ENCODE assay signal across 1 mouse cellular context in the genomic region with DNA sequence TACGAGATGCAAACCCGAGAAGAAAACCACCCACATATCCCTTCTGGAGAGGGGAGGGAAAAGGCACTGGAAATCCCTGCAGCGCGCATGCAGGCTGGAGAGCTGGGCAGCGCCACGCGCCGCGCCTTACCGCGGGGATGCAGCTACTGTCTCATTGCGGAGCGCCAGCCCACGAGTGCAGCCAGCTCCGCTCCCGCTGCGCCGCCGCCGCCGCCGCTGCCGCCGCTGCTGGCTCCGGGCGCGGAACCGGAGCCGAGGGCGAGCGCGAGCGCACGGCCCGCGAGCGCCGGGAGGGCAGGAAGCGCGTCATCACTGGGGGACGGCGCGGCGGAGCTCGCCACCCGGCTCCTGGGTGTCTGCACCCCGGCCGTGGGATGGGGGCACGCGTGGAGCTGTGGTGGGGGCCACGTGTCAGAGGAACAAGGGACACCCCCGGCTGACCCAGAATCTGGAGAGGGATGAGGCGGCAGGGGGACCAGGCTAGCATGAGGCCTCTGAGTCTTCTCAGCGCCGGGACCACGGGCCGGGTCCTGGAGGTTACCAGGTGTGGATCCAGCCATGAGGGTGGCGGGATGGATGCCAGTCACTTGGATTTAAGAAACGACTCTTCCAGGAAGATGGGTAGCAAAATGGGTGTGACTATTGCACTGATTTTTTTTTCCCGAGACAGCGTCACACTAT.
A peak's percentile ranks its signal among the peaks of the same experiment; 100 is the strongest.
TF ChIP-seq lines count a peak whose summit lies in the region.

No protein-coding gene starts in this region.

TF ChIP-seq in CH12.LX, 34 proteins besides CTCF, POLR2A, EP300 and RAD21 (continued from another document):
- TF ChIP-seq SIN3A (IDR thresholded peaks at IDR 0.05; ENCODE audit: low read length) (peak; percentile 70), TBP (conservative IDR thresholded peaks at IDR 0.05; ENCODE audit: low read depth, low read length) (no peak), JUN (IDR thresholded peaks at IDR 0.05; ENCODE audit: insufficient read depth, low read depth, low read length) (no peak), GABPA (IDR thresholded peaks at IDR 0.05; ENCODE audit: insufficient replicate concordance, low read depth, low read length) (no peak), ZC3H11A (IDR thresholded peaks at IDR 0.05; ENCODE audit: low read depth, low read length) (no peak)
